Mouse (Mus musculus) spleen, adult 2 months (tissue): ENCODE measurements at regions not wholly inside any gene's neighbourhood (a gene's known extent, or its start where the extent isn't known, plus 50 kb on each side); places are given as distances from the start of the nearest gene placed in this dataset.

Source experiments
- DNase-seq, 2 experiments: peaks; one replicate each; pipeline versions ENCODE4 v3.0.0 to v3.0.0-alpha.2; 2012 to 2021; ENCODE audit warnings: low spot score in 2 of 2, low read depth in 1 of 2
- H3K27ac ChIP-seq: fragments of 200-500 bp; 2 replicates; pipeline ENCODE4 v1.5.1; 2012; ENCODE audit warnings: low read length, inconsistent platforms; ENCODE audit not compliant: insufficient read depth
- H3K27me3 ChIP-seq: fragments of 200-500 bp; 2 replicates; pipeline ENCODE4 v1.6.1; 2012; ENCODE audit warnings: mild to moderate bottlenecking, moderate library complexity, low read length, inconsistent platforms; ENCODE audit not compliant: control insufficient read depth, insufficient read depth
- H3K36me3 ChIP-seq: fragments of 200-500 bp; 2 replicates; pipeline ENCODE4 v1.6.1; 2012; ENCODE audit warnings: mild to moderate bottlenecking, low read length, inconsistent platforms; ENCODE audit not compliant: control insufficient read depth, insufficient read depth
- H3K4me1 ChIP-seq: fragments of 200-500 bp; 2 replicates; pipeline ENCODE4 v1.6.1; 2011; ENCODE audit warnings: inconsistent platforms; ENCODE audit not compliant: control insufficient read depth, insufficient read depth, insufficient read length
- H3K4me3 ChIP-seq: fragments of 200-500 bp; 2 replicates; pipeline ENCODE4 v1.5.1; 2011; ENCODE audit warnings: mild to moderate bottlenecking, inconsistent platforms; ENCODE audit not compliant: insufficient read depth, insufficient read length; ENCODE audit errors: extremely low read depth
- POLR2A ChIP-seq: fragments of 200-500 bp; IDR thresholded peaks from 2 replicates; pipeline ENCODE4 v1.6.1; 2011; ENCODE audit warnings: low read depth, low read length, inconsistent platforms
- WGBS: fragments of 180-500 bp; shearing (Covaris S2); methylation state at CpG from one replicate; pipeline ENCODE4 v1.1.7; 2018; 5-methylcytosine and 5-hydroxymethylcytosine counted together

GRCm38 (mm10) chr4:47979579-47980313 is 65.2 kb upstream of the Nr4a3 start:
- no peaks in the 10 kb centered on the region for H3K36me3 ChIP-seq
- 57% methylated on average over 13 of the region's 13 CpGs for WGBS
- no peak overlapping the region for H3K27ac ChIP-seq
- H3K27me3 ChIP-seq: no peaks in the 10 kb centered on the region
- TF ChIP-seq POLR2A: no peak
- no peak for DNase-seq
- H3K4me3 ChIP-seq: no peak overlapping the region
- H3K4me1 ChIP-seq: no peaks in the 10 kb centered on the region
